Mouse (Mus musculus) central nervous system, embryonic 11.5 days (tissue): ENCODE measurements around the gene Srr. TPM values are rescaled to one million over a fixed set of nuclear protein-coding genes. Genes with fewer than 3 reads are reported as not detected.

ENCODE experiments used
- polyA plus RNA-seq: library from polyadenylated mRNA; depleted of rRNA; stranded (reverse); fragments of >200 nt; gene quantifications from 2 replicates; pipeline ENCODE4 v1.2.3, GENCODE M21; 2012; rRNA removed

Gene Srr
- 16.3 and 22.2 TPM in 2 replicates for polyA plus RNA-seq

DNA sequence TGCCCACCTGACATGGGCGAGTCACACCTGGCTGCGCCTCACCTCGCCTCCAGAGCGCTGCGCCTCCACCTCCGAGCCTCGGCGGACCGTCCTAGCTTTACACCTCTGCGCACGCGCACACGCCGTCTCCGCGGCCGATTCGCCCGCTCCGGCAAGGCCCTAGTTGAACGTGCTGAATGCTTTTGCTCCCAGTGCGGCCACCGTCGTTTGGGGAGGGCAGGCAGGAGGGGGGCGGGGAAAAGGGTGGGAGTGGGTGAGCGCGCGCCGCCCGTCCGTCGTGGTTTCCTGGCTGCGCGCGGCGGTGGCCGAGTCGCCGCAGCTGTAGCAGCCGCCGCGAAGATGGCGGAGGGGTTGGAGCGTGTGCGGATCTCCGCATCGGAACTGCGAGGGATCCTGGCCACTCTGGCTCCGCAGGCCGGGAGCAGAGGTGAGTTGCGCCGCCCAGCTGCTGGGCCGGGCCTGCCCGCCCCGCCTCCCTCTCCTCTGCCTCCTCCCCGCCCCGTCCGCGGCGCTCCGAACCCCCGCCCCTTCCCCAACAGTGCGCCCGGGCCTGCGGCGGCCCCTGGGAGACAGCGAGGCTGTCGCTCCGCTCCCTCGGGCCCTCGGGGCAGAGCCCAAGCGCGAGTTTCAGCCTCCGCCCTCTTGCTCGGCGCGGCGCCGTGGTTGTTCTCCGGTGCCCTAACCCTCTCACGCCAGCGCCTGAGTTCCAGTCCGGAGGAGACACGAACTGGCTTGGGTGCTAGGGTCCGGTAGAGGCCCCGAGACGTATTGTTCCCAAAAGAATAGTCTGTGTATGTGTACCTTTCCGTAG is at the start of gene Srr, which contains the start of gene Smg6:
Gene Srr (minus strand): TSS at position 372 of the 811 bp plus-strand sequence.
Gene Smg6 (plus strand): TSS at position 247 of the 811 bp plus-strand sequence.

DNA sequence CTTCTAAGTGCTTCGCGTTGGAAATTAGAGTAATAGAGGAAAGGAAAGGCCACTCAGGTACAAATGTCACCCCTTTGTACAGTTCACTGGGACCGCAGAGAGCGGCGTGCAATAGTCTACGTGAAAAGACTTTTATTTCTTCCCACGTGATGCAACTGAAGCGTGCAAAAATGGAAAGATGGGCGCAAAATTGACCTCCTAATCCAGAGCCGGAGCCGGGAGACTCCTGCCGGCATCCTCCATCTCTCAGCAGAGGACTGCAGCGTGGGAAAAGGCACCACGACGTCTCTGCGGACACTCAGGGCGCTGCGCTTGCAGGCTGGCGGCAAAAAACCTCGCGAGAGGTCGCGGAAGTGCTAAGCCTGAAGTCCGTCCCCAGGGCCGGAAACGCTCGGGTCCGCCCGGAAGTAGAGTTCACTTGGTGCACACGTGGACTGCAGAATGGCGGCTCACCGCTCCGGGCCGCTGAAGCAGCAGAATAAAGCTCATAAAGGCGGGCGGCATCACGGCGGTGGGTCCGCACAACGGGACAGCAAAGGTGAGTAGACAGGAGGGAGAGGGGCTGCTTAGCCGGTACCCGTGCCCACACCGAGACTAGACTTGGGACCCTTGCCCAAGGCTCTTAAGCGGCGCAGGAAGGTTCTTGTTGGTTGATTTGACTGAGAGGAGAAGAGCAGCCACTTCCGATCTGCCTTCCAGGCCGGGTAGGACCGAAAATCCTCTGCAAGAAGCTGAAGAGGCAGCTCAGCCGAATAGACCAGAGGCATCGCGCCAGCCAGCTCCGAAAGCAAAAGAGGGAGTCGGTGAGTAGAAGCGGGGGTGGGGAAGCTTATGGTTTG is 27.9 kb downstream of the Srr start, which contains the start of gene Tsr1:
Gene Tsr1 (plus strand): TSS at position 394 of the 839 bp plus-strand sequence.

DNA sequence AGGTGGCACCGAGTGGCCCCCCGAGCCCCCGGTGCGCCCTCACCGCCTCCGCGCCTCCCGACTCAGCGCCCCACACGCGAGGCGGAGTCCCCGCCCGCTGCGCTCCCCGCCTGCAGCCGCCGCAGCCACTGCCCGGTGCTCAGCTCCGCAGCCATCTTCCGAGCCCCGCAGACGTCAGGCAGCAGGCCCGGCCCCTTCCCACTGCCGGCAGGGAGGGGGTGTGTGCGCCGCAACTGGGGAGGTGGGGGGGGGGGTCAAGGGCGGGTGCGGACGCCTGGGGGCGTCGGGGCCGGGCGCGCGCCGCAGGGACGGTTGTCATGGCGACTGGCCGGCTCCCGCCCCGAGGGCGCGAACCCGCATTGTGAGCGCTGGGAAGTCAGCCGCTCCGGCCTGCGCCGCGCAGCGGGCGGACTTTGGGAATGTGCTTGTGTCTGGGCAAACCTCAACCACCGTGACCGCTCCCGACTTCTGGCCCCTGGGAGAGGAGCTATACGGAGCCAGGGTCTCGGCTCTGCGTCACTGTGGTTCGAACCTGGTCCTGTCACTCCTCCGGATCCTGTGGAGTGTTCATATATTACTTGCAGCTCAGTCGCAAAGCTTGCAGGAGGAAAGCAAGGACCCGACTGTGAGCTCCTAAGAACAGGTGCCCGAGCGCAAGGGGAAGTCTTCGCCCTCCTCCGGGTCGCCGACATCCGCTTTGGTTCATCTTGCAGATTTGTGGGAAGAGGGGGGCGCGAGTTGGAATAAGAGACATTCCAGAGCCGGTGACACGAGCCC is 28.7 kb downstream of the Srr start, which contains the start of gene Sgsm2:
Gene Sgsm2 (minus strand): TSS at position 160 of the 777 bp plus-strand sequence.

Other genes with a start within 250 kb of the Srr start
- 64.5 and 88.4 TPM in 2 replicates for gene Pafah1b1, start 201.3 kb downstream of the Srr start, polyA plus RNA-seq
- gene Mettl16, start 155.1 kb downstream of the Srr start, polyA plus RNA-seq, result 25.0 and 49.2 TPM in 2 replicates
- 15.4 and 17.5 TPM in 2 replicates for gene Mnt, start 95.0 kb downstream of the Srr start, polyA plus RNA-seq
- gene Sgsm2, start 28.9 kb downstream of the Srr start, polyA plus RNA-seq, result 18.5 and 18.8 TPM in 2 replicates
- 38.5 and 45.0 TPM in 2 replicates for gene Tsr1, start 27.9 kb downstream of the Srr start, polyA plus RNA-seq
- gene Smg6, start 125 bp downstream of the Srr start, polyA plus RNA-seq, result 32.3 and 36.0 TPM in 2 replicates
- 3.9 and 22.3 TPM in 2 replicates for gene Hic1, start 243.6 kb upstream of the Srr start, polyA plus RNA-seq